Mouse (Mus musculus): ENCODE data around the gene Reln. TPM values are rescaled to one million over a fixed set of nuclear protein-coding genes. Genes with fewer than 3 reads are reported as not detected.
A peak's percentile ranks its signal among the peaks of the same experiment; 100 is the strongest.

Reln gene
- total RNA-seq, 2 experiments from 2014 or later: 144 to 145 TPM

- intact Hi-C loops (cut with DNase I): no loop called here
- no peak for DNase-seq (ENCODE audit: extremely low spot score in 1 of 2, low spot score in 2 of 2)
Measured at GRCm38 (mm10) chr5:22039375-22040149, 304.9 kb downstream of the Reln start.

GRCm38 (mm10) chr5:22035201-22035600 lies 309.3 kb downstream of the Reln start:
- no peak for DNase-seq (ENCODE audit: extremely low spot score in 1 of 2, low spot score in 2 of 2)
- intact Hi-C loops (cut with DNase I): no loop called here

- DNase-seq (ENCODE audit: extremely low spot score in 1 of 2, low spot score in 2 of 2): no peak
- intact Hi-C loops (cut with DNase I): no loop called here
Measured at GRCm38 (mm10) chr5:22033039-22033438, 311.5 kb downstream of the Reln start.

- DNase-seq (ENCODE audit: extremely low spot score in 1 of 2, low spot score in 2 of 2): no peak
- intact Hi-C loops (cut with DNase I): no loop called here
Measured at GRCm38 (mm10) chr5:22031653-22032052, 312.8 kb downstream of the Reln start.

- no peak for DNase-seq (ENCODE audit: extremely low spot score in 1 of 2, low spot score in 2 of 2)
- intact Hi-C loops (cut with DNase I): no loop called here
Measured at GRCm38 (mm10) chr5:22028379-22028778, 316.1 kb downstream of the Reln start.

GRCm38 (mm10) chr5:22027240-22027875 lies 317.1 kb downstream of the Reln start:
- intact Hi-C loops (cut with DNase I): no loop called here
- no peak for DNase-seq (ENCODE audit: extremely low spot score in 1 of 2, low spot score in 2 of 2)

- intact Hi-C loops (cut with DNase I): no loop called here
- DNase-seq (ENCODE audit: extremely low spot score in 1 of 2, low spot score in 2 of 2): peak in 1 of 2 experiments; percentile 30
Measured at GRCm38 (mm10) chr5:22025746-22026145, 318.8 kb downstream of the Reln start.

- intact Hi-C loops (cut with DNase I): no loop called here
- no peak for DNase-seq (ENCODE audit: extremely low spot score in 1 of 2, low spot score in 2 of 2)
Measured at GRCm38 (mm10) chr5:22024108-22024507, 320.4 kb downstream of the Reln start.

- intact Hi-C loops (cut with DNase I): no loop called here
- DNase-seq (ENCODE audit: extremely low spot score in 1 of 2, low spot score in 2 of 2): no peak
Measured at GRCm38 (mm10) chr5:22017896-22018295, 326.6 kb downstream of the Reln start.

- no peak for DNase-seq (ENCODE audit: extremely low spot score in 1 of 2, low spot score in 2 of 2)
- intact Hi-C loops (cut with DNase I): no loop called here
Measured at GRCm38 (mm10) chr5:22014459-22014858, 330.0 kb downstream of the Reln start.

- intact Hi-C loops (cut with DNase I): no loop called here
- DNase-seq (ENCODE audit: extremely low spot score in 1 of 2, low spot score in 2 of 2): no peak
Measured at GRCm38 (mm10) chr5:22009142-22009541, 335.4 kb downstream of the Reln start.

- no peak for DNase-seq (ENCODE audit: extremely low spot score in 1 of 2, low spot score in 2 of 2)
- intact Hi-C loops (cut with DNase I): no loop called here
Measured at GRCm38 (mm10) chr5:22007304-22008059, 337.0 kb downstream of the Reln start.

GRCm38 (mm10) chr5:22003858-22004257 lies 340.6 kb downstream of the Reln start:
- intact Hi-C loops (cut with DNase I): no loop called here
- no peak for DNase-seq (ENCODE audit: extremely low spot score in 1 of 2, low spot score in 2 of 2)

GRCm38 (mm10) chr5:21987711-21988110 lies 356.8 kb downstream of the Reln start:
- peak; percentile 29 to 31 for DNase-seq (ENCODE audit: extremely low spot score in 1 of 2, low spot score in 2 of 2)
- intact Hi-C loops (cut with DNase I): no loop called here

GRCm38 (mm10) chr5:21986311-21986710 lies 358.2 kb downstream of the Reln start:
- peak in 1 of 2 experiments; percentile 33 for DNase-seq (ENCODE audit: extremely low spot score in 1 of 2, low spot score in 2 of 2)
- intact Hi-C loops (cut with DNase I): no loop called here

- DNase-seq (ENCODE audit: extremely low spot score in 1 of 2, low spot score in 2 of 2): peak in 1 of 2 experiments; percentile 23
- intact Hi-C loops (cut with DNase I): no loop called here
Measured at GRCm38 (mm10) chr5:21983021-21983667, 361.4 kb downstream of the Reln start.

GRCm38 (mm10) chr5:21981216-21981615 lies 363.3 kb downstream of the Reln start:
- no peak for DNase-seq (ENCODE audit: extremely low spot score in 1 of 2, low spot score in 2 of 2)
- intact Hi-C loops (cut with DNase I): no loop called here

- DNase-seq (ENCODE audit: extremely low spot score in 1 of 2, low spot score in 2 of 2): no peak
- intact Hi-C loops (cut with DNase I): no loop called here
Measured at GRCm38 (mm10) chr5:21980544-21980943, 364.0 kb downstream of the Reln start.

GRCm38 (mm10) chr5:21973266-21974010 lies 371.1 kb downstream of the Reln start:
- intact Hi-C loops (cut with DNase I): no loop called here
- DNase-seq (ENCODE audit: extremely low spot score in 1 of 2, low spot score in 2 of 2): no peak
